Mouse (Mus musculus): ENCODE data around the gene Stt3b.

DNA sequence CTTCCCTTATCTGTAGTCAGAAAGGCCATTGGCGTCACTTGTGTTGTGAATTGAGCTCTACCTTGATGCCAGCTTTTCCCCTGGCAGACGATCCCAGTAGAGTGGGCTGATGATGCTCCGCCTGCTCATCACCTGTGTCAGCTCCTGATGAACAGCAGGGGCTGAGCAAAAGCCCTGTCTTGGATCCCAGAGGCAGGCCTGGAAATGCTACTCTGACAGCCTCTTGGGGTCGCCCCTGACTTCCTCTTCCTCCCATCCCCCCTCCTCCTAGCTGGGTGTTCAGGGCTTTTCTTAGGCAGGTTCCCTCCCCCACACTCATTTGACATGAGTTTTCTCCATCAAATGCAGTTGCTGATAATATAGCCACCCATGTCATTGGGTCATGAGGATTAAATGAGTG, 81.1 kb downstream of the Stt3b start:
- TF ChIP-seq CTCF (IDR thresholded peaks at IDR 0.05; ENCODE audit: low read depth, low read length) = no peak
- no peak for TF ChIP-seq POLR2A (IDR thresholded peaks at IDR 0.05; ENCODE audit: borderline replicate concordance, low read depth, low read length)

Measured in bone marrow macrophage, adult 2 months (primary cell).